Mouse (Mus musculus) frontal cortex, postnatal 10 days (tissue): ENCODE measurements around the gene Camta2.

Source experiments
- DNase-seq, 2 experiments: peaks; one replicate each; pipeline ENCODE4 v3.0.0; 2022; ENCODE audit warnings: low spot score in 2 of 2, mixed read lengths in 1 of 2

The Camta2 gene

GRCm38 (mm10) chr11:70693504-70693903 lies 5.6 kb upstream of the Camta2 start:
- no peak for DNase-seq

GRCm38 (mm10) chr11:70689578-70689977 lies 1.7 kb upstream of the Camta2 start:
- no peak for DNase-seq

- no peak for DNase-seq
Measured at GRCm38 (mm10) chr11:70688372-70688771, 467 bp upstream of the Camta2 start.

- peak in 1 of 2 experiments; percentile 49 for DNase-seq
Measured at GRCm38 (mm10) chr11:70686901-70687566, 871 bp downstream of the Camta2 start.

GRCm38 (mm10) chr11:70683640-70684039 lies 4.3 kb downstream of the Camta2 start:
- DNase-seq: no peak

- peak; percentile 47 to 64 for DNase-seq
Measured at GRCm38 (mm10) chr11:70681897-70682581, 5.9 kb downstream of the Camta2 start.

- DNase-seq: no peak
Measured at GRCm38 (mm10) chr11:70681170-70681569, 6.7 kb downstream of the Camta2 start.

GRCm38 (mm10) chr11:70679894-70680293 lies 8.0 kb downstream of the Camta2 start:
- no peak for DNase-seq

GRCm38 (mm10) chr11:70679361-70679760 lies 8.5 kb downstream of the Camta2 start:
- DNase-seq: no peak

- DNase-seq: no peak
Measured at GRCm38 (mm10) chr11:70678576-70678975, 9.3 kb downstream of the Camta2 start.

GRCm38 (mm10) chr11:70678092-70678491 lies 9.8 kb downstream of the Camta2 start:
- no peak for DNase-seq

GRCm38 (mm10) chr11:70674501-70674900 lies 13.4 kb downstream of the Camta2 start:
- no peak for DNase-seq

- no peak for DNase-seq
Measured at GRCm38 (mm10) chr11:70674014-70674413, 13.9 kb downstream of the Camta2 start.

- no peak for DNase-seq
Measured at GRCm38 (mm10) chr11:70671333-70672047, 16.4 kb downstream of the Camta2 start.

GRCm38 (mm10) chr11:70670483-70670882 lies 17.4 kb downstream of the Camta2 start:
- no peak for DNase-seq

GRCm38 (mm10) chr11:70669582-70670345 lies 18.1 kb downstream of the Camta2 start:
- DNase-seq: peak; percentile 76 to 77

GRCm38 (mm10) chr11:70668771-70669505 lies 19.0 kb downstream of the Camta2 start, which contains the start of gene Spag7:
Gene Spag7 (minus strand): TSS chr11:70669416.
- peak; percentile 96 to 100 for DNase-seq

- peak in 1 of 2 experiments; percentile 80 for DNase-seq
Measured at GRCm38 (mm10) chr11:70668335-70668770, 19.6 kb downstream of the Camta2 start.

- no peak for DNase-seq
Measured at GRCm38 (mm10) chr11:70667271-70668150, 20.4 kb downstream of the Camta2 start.

- DNase-seq: no peak
Measured at GRCm38 (mm10) chr11:70666687-70667086, 21.2 kb downstream of the Camta2 start.
